Mouse (Mus musculus) frontal cortex, adult (tissue): ENCODE measurements at regions not wholly inside any gene's neighbourhood (a gene's known extent, or its start where the extent isn't known, plus 50 kb on each side); places are given as distances from the start of the nearest gene placed in this dataset.

ENCODE experiments used
- ATAC-seq: cut with Nextera tagmentation; 2 replicates; pipeline ENCODE4 v1.9.2; 2017; ENCODE audit warnings: mild to moderate bottlenecking, moderate library complexity, mixed read lengths; ENCODE audit not compliant: low TSS enrichment

- no peak for ATAC-seq
Observed at GRCm38 (mm10) chr6:120614526-120614925, 51.6 kb upstream of the Cecr2 start.

DNA sequence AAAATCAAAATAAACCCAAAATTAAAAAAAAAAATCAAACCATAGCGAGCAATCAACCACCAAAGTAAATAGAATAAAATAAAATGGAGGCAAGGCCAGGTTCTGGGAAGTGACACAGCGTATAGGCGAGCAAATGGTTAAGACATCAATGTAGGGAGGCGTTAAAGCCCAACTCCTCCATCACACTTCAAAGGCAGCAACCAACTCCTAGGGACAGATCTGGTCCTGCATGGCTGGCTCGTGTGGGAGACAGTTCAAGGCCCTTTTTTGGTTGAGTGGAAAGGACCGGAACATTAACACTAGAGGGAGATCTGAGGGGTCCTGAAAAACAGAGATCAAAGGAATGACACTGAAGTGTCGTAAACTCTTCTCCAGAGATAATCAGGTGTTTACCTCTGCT lies 53.8 kb upstream of the Cecr2 start:
- no peak for ATAC-seq

GRCm38 (mm10) chr6:120609858-120610257 lies 56.3 kb upstream of the Cecr2 start:
- no peak for ATAC-seq

DNA sequence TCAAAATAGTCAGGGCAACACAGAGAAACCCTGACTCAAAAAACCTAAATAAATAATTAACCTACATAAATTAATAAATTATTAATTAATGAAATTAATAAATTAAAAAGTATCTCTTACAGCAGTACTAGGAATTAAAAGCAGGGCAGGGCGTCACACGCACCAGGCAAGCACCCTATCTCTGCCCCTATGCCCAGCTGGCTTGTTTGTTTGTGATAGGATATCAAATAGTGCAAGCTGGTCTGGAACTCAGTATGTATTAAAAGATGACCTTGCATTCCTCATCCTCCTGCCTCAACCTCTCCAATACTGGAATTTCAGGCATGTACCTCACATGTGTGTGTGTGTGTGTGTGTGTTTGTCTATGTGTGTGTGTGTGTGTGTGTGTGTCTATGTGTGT lies 60.7 kb upstream of the Cecr2 start:
- no peak for ATAC-seq

GRCm38 (mm10) chr6:120604020-120604958 lies 61.9 kb upstream of the Cecr2 start:
- no peak for ATAC-seq

- ATAC-seq = no peak
Observed at GRCm38 (mm10) chr6:120603454-120603853, 62.7 kb upstream of the Cecr2 start.

DNA sequence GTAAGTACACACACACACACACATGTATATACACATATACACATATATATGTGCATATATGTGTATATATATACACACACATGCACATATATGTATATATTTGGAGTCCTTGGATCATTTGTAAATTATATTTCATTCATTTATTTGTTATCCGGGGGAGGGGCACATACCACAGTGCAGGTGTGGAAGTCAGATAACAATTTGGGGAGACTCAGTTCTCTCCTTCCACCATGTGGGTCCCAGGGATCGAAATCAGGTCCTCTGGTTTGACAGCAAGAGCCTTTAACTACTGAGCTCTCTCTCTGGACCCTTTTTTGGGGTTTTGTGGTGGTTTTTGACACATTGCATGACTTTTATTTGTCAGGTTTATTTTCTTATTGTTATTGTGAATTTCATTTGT lies 65.8 kb upstream of the Cecr2 start:
- no peak for ATAC-seq

GRCm38 (mm10) chr6:120598471-120598870 lies 67.4 kb upstream of the Hdhd5 start:
- no peak for ATAC-seq

- 0 out of 2 replicates have a peak, but pooled peaks have one; percentile 34 for ATAC-seq
Observed at GRCm38 (mm10) chr6:120597887-120598286, 66.8 kb upstream of the Hdhd5 start.

GRCm38 (mm10) chr6:120596717-120597116 lies 65.6 kb upstream of the Hdhd5 start:
- no peak for ATAC-seq

DNA sequence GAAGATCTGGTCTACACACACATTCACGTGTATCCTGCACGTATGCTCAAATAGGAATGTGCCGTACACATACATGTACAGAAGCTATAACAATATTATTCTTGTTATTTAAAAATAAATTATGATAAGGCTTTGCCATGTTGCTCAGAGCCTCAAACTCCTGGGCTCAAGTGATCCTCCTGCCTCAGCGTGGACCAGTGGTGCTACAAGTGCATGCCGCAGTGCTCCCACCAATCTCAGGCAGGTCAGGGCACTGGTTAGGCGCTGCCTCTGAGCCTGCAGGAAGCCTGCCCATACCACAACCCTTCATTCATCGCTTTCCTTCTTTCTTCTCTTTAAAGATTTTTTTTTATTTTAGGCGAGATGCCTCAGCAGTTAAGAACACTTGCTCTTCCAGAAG lies 63.3 kb upstream of the Hdhd5 start:
- no peak for ATAC-seq

DNA sequence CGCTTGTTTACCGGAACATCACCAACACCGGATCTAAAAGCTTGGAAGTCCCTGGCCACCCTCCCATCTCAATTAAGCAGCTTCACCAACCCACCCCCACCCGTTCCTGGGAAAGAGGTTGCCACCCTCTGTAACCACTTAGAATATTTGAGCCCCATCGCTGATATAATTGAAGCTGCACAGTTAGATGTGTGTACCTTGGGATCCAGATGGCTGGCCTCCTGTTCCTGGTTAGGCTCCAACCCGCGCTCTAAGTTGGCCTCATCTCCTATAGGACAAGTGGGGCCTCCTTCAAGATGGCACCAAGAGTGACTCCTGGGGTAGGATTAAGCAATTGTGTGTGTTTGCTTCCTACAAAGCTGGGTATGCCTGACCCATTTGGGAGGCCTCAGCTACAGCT lies 61.6 kb upstream of the Hdhd5 start:
- no peak for ATAC-seq

DNA sequence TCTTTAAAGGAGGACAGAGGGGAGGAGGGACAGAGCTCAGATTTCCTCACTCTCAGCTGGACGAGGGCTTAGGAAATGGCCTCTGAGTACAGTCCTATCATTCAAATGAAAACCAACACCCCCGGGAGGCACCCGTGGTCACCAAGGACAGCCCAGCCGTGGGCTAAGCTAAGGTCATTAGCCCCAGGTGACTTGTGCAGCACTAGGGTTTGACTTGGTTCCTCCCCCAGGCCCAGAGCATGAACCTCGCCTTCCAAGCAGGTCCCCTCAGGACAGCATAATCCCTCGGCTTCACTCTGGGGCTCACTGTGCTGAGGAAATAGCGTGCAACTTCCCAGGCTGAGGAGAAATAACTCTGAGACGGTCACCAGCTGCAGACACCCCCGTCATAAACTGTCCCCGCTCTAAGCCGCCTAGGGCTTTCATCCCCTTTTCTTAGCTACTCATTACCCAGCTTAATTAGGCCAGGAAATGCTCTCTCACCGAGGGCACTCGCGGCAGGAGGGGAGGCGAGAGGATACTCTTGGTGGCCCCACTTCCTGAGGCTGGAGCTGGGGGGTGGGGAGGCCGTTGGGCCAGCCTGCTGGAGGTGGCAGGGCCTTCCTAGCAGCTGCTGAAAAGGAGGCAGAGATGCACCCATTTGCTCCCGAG lies 61.0 kb upstream of the Hdhd5 start:
- peak; percentile 52 for ATAC-seq

DNA sequence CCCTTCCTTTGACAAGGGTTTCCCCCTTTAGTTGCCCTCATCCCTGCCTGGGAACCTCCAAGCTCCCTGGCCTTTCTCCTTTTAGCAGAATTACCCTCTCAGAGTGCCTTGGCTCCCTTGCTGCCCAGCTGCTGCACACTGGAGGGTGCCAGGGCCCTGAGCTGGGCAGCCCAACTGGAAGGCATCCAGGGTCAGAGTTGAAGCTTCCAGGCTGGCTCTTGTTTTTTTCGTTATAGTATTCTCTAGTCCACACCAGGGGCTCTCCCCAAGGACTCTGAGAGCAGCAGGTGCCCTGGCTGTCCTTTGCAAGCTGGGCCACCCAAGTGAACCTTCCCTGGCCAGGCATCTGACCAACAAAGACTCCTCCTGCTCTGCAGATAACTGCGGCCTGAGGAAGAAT lies 59.1 kb upstream of the Hdhd5 start:
- peak; percentile 38; the same call in 1 of the 2 replicates for ATAC-seq

- peak; percentile 62; the same call in 1 of the 2 replicates for ATAC-seq
Observed at GRCm38 (mm10) chr6:120588701-120589659, 57.9 kb upstream of the Hdhd5 start.

DNA sequence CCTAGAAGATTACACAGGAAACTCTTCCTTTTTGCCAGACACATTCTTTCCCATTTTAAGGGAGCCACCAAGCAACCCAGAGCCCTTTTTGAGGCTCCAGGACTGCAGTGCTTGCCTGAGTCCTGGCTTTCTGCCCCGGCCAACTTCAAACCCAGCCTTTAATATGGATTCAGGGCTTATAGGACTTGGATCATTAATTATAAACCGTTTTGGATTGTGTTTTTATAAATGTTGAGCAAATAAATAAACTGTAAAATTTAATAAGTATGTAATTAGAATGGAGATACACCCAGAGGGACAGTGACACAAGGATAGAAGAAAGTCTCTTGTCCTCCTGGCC lies 54.8 kb upstream of the Hdhd5 start:
- no peak; the same call in 1 of the 2 replicates for ATAC-seq

DNA sequence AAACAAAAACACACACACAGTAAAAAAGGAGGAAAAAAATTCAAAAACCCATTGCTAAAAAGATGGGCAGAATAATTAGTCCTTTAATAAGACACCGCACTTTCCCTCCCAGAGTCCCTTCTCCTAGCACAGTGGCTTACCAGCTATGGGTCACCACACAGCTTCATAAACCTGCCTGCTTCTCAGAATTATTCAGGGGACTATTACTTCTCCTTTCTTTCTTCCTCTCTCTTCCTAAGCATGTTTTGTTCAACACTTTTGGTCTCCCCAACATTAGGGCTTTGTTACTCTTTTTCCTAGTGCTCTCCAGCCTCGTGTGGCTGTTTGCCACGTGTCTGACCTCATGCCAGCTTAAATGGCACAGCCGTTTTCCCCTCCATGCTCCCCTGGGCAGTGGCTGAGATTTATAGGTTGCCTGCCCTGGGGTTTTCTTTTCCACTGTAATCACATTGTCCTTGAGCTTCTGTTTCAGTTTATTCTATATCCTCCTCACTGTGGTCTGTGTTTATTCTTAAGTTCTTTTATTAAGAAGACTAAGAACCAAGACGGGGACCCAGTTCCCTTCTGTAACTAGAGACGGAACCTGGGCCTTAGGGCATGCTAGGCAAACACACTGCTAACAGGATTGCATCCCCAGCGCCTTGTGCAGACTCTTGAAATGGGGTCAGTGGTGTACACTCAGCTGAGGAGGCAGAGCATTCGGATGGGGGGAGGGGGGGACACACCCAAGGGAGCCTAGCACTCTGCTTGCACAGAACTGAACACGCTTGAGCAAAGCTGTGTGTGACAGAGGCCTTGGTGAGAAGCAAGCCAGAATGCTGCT lies 54.2 kb upstream of the Hdhd5 start:
- ATAC-seq = peak; percentile 31; the same call in 1 of the 2 replicates

GRCm38 (mm10) chr6:120581748-120582147 lies 50.6 kb upstream of the Hdhd5 start:
- ATAC-seq = no peak
